Mouse (Mus musculus) adrenal gland, postnatal 14 days (tissue): ENCODE measurements around the gene Aldh3b3. TPM values are rescaled to one million over a fixed set of nuclear protein-coding genes. Genes with fewer than 3 reads are reported as not detected.
"Not testable (repeated sequence)": the region's sequence is repeated elsewhere in the genome, so short reads cannot be mapped to it uniquely, and the experiment has no call there.

Experiments
- DNase-seq: peaks from one replicate; pipeline ENCODE4 v3.0.0; 2021; ENCODE audit warnings: mixed read lengths
- total RNA-seq: library from RNA; stranded (reverse); gene quantifications from 2 replicates; pipeline ENCODE4 v1.2.3, GENCODE M21; 2021

Aldh3b3 gene
- total RNA-seq, 1 experiment from 2014 or later, result 0.44 TPM

DNA sequence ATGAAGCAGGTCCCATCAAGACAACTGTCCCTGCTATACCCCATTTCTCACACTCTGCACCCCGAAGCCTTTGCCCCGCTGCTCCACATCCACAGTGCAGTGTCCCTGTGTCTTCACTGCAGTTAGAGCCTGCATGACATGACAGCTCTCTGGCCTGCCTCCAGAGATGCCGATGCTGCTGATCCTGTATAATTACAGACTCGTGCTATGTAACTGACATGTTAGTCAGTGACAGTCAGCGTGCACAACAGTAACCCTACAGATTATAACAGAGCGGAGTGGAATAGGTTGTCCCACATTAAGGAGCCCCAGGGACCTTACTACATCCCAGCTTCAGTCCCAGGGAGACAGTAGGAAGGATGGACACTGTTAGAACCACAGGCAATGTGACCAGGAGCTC lies 16.2 kb downstream of the Aldh3b3 start:
- not testable (repeated sequence) for DNase-seq

DNA sequence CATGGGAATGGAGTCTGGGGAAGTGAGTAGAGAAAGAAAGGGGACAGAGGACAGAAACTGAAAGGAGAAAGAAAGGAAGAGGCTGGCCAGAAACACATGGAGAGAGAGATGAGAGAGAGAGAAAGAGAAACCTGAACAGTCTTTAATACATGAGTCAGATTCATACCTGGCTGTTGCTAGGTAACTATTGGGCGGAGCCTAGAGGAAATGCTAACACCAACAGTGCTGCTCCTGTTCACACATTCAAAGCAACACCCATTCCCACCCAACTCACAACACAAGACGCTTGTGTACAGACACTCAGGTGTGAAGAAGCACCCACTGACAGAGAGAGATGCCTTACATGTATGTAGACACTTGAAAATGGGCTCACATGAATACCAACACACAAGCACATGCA lies 17.4 kb downstream of the Aldh3b3 start:
- DNase-seq, result no peak

DNA sequence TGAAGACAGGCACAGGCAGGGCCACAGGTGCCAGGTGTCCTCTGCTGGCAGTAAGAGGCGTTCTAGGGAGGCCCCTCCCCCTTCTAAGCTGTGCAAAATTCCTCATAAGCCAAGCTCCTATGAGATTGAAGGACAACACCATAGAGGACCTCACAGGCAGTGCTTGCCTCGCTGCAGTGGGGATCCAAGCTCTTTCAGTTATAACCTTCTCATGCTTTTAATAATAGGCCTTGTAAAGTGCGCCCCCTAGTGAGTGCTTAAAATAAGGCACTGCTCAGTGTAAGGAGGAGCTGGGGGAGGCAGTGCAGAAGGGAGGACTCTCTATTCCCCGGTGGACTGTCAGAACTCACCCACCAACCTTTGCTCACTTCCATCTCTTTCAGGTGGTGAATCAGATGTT lies 21.9 kb downstream of the Aldh3b3 start:
- DNase-seq, result peak; percentile 91

DNA sequence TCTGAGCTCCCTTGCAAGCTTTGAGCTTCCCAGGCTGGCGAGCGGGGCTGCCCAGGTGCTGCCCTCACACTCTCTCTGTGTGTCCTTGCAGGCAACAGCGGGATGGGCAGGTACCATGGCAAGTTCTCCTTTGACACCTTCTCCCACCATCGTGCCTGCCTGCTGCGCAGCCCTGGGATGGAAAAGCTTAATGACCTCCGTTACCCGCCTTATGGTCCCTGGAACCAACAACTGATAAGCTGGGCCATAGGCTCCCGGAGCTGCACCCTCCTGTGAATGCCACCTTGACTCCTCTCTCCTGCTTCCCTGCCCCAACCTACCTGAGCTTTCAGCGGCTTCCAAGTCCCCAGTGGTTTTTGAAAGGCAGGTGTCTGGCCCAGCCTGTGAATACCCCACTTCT lies 22.5 kb downstream of the Aldh3b3 start:
- DNase-seq, result no peak

DNA sequence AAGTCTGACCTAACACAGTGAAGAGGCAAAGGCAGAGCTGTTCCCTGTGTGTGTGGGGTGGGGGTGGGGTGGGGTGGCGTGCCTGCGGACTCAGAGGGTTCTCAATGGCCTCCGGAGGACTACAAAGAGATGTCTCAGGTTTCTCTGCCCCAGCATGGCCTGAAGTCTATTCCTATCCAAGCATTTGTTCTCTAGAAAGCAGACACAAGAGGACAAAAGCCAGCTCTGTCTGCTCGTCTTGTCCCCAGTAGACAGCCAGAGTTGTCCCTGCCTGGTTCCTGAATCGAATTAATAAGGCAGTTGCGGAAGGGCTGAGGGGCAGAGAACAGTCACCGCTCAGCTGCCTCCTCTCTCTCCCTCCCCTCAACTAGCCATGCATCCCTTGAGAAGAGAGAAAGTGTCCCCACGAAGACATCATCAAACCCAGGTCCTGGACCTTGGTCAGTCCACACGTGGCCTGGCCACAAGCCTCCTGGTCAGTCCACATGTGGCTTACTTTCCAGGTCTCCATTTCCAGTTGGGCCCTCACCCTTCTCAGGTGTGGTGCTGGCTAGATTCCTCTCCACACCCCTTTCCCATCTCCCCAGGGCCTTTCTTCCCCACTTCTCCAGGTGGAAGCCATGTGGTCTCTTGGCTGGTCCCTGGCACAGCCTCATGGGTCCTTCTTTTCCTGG lies 25.2 kb downstream of the Aldh3b3 start:
- no peak for DNase-seq

- DNase-seq, result peak; percentile 89
Measured at GRCm38 (mm10) chr19:3985261-3985681, 26.8 kb downstream of the Aldh3b3 start.

DNA sequence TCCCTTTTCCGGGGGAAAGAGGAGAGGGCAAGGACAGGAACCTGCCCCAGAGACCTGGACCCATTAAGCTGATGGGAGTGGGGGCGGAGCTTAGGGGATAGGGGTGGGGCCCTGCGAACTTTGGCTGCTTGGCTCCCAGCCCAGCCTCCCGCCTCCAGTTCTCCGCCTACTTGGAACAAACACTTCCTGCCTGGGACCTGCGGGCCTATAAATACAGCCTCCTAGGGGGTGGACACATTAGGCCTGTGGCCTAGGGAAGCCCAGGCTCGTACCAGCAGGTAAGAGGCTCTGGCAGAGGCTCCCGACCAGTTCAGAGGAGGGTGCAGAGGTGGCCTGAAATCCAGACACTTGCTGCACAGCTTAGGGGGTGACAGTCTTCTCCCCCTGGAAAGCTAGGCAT lies 27.9 kb downstream of the Aldh3b3 start, which contains the start of gene Acy3:
TSS of gene Acy3 (plus strand) at position 237 of the 400 bp plus-strand sequence.
- peak; percentile 94 for DNase-seq

- DNase-seq, result no peak
Measured at GRCm38 (mm10) chr19:3988066-3988465, 29.6 kb downstream of the Aldh3b3 start.

- no peak for DNase-seq
Measured at GRCm38 (mm10) chr19:3988750-3989149, 30.3 kb downstream of the Aldh3b3 start.

- no peak for DNase-seq
Measured at GRCm38 (mm10) chr19:3990804-3991203, 32.4 kb downstream of the Aldh3b3 start.

- DNase-seq, result no peak
Measured at GRCm38 (mm10) chr19:3991562-3991961, 33.1 kb downstream of the Aldh3b3 start.

DNA sequence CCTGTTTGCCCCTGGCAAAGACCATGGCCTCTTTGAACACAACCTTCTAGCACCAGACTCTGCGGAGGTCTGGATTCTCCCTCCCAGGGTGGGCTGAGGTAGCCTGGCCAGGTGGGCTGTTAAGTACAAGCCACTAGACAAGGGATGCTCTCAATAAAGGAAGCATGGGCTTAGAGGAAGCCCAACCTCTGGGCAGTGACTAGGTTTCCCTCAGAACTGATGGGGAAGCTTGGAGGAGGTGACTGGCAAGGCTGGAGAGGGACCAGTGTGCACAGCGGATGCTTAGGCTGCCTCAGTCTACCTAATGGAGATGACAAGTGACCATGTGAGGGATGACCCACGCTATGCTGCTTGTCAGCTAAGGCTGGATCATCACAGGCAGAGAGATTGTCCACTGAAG lies 33.5 kb downstream of the Aldh3b3 start:
- DNase-seq, result no peak

DNA sequence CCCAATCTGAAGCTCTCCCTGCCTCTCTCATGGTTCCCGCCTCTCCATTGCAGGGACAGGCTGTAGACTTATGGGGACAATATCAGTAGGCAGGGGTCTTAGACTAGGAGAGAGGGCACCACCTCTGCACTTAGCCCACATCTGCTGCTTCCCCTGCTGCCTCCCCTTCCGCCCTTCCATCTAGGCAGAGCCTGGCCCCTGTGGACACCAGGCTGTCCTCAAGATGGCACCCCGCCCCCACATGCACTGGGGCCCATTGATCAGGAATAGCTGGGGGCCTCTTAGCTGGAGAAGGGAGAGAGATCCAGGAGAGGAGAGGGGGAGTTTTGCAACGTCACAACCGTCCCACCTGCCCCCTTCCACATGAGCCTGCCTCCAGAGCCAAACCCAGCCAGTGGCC lies 34.0 kb downstream of the Aldh3b3 start, which contains the start of gene Tbx10:
TSS of gene Tbx10 (plus strand) at position 337 of the 400 bp plus-strand sequence.
- no peak for DNase-seq

DNA sequence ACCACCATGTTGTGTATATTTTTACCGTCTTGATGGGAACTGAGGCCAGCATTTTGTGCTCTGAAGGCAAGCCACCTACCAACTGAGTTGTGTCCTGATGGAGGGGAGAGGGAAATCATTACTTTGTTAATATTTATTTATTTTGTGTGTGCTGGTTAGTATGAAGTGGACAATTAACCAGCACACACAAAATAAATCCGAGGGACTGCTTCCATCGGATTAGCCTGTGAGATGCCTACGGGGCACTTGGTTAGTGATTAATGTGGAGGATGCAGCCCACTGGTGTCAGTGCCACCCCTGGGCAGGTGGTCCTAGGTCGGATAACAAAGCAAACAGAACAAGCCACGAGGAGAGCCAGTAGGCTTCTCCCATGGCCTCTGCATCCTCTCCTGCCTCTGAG lies 36.5 kb downstream of the Aldh3b3 start:
- no peak for DNase-seq

DNA sequence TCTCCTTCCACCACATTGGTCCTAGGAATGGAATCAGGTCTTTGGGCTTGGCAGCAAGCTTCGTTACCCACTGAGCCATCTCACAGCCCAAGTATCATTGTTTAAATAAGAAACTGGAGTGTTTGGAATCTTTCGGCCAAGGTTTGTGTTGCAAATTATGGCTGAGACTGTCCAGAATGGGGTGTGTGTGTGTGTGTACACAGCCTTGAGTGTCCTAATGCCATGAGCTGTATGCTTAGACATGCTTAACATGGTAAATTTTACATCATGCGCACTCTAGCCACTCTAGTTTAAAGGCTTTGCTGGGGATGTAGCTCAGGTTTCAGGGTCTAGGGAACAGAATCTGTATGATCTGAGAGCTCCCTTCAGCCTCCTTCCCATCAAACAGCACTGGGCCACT lies 37.1 kb downstream of the Aldh3b3 start:
- DNase-seq, result no peak

- DNase-seq, result no peak
Measured at GRCm38 (mm10) chr19:3996106-3996505, 37.7 kb downstream of the Aldh3b3 start.

DNA sequence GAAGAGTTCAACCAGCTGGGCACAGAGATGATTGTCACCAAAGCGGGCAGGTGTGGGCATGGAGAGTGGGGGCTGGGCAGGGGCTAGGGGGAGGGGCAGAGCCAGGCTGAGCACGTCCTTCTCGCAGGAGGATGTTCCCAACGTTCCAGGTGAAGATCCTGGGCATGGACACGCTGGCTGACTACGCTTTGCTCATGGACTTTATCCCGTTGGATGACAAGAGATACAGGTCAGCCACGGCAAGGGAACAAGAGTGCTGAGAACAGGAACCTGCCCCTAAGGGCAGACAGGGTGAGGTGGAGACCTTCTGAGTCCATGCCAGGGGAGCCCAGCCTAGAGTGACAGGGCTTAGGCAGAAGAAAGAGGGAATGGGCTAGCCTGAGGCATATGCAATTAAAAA lies 38.3 kb downstream of the Aldh3b3 start:
- no peak for DNase-seq

- DNase-seq, result no peak
Measured at GRCm38 (mm10) chr19:3997231-3997630, 38.8 kb downstream of the Aldh3b3 start.

DNA sequence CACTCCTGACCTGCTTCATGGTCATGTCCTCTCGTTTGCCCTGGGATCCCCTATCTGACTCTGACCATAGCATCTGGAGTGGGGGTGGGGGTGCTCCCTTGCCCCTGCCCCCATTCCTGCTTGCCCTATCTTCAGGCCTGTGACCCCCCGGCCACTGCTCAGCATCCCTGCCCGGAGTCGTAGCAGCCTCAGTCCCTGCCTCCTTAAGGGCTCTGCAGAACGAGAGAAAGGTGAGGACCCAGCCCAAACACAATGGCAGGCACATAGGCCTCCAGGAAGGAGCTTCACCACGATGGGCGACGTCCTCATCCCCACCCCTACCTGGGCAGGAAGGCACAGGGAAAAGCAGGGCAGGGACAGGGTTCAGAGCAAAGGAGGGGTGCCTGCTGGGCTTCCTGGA lies 39.9 kb downstream of the Aldh3b3 start:
- DNase-seq, result no peak

GRCm38 (mm10) chr19:3999121-3999730 lies 40.8 kb downstream of the Aldh3b3 start:
- no peak for DNase-seq

GRCm38 (mm10) chr19:4000119-4000900 lies 41.9 kb downstream of the Aldh3b3 start, which contains the start of the genes Nudt8 and Gm49405:
Gene Nudt8 (plus strand): TSS chr19:4000580.
Gene Gm49405 (plus strand): TSS chr19:4000626.
- DNase-seq, result peak; percentile 96

- DNase-seq, result no peak
Measured at GRCm38 (mm10) chr19:4000949-4001525, 42.6 kb downstream of the Aldh3b3 start.

GRCm38 (mm10) chr19:4001752-4002151 lies 43.3 kb downstream of the Aldh3b3 start:
- DNase-seq, result no peak
